Mouse (Mus musculus): ENCODE results near the gene H2afx.
"Not testable (repeated sequence)": the region's sequence is repeated elsewhere in the genome, so short reads cannot be mapped to it uniquely, and the experiment has no call there.

The H2afx gene

GRCm38 (mm10) chr9:44334396-44335330, at the start of gene H2afx:
Gene H2afx, plus strand, starts transcription at chr9:44334694.
- DNase-seq: peak; percentile 98 to 99

GRCm38 (mm10) chr9:44286256-44286850, 48.1 kb upstream of the H2afx start:
- no peak for DNase-seq

DNA sequence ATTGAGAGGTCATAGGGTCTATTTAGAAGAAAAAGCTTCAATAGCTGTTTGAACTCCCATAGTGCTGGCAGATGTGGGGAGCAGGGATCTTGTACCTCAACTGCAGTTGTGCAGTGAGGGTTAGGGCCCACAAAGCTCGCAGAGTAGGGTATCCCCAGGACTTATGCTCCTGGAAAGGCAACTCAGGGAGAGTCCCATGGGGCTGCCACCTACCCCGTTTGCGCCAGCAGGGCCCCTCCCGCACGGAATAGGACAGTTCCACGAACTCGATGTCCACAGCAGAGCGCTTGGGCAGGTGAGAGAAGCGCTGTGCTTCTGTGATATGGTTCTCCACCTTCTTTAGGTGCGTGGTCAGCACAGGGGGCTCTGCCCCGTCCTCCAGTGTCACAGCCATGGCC, 47.5 kb upstream of the H2afx start:
- DNase-seq: peak in 1 of 2 experiments; percentile 47

DNA sequence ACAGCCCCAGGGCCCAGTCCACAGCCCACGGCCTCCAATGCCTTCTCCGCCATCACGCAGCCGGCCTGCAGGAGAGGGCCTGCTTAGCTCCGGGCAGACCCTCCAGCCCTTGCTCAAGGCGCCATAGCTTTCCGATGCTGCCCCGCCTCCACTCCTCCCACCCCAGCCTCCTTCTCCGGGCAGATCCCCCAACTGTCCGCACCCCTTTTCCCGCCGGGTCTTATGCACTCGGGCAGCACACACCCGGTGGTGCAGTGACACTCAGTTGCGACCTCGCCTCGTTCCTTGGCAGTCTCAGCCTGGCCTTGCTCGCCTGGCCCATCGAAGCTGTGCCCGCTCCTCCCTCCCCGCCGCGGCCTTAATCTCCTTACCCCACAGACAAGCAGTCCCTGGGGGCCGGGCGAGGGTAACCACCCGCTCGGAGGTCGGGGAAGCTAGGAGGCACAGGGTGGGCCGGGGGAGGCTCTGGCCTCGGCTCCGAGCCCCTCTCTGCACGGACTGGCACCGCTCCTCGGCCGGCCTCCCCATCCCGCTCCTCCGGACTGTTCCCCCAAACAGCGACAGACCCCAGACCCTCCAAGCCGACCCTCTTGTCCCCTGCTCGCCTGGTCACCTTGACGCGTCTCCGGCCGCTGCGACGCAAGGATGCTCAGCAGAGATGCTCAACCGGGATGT, 47.0 kb upstream of the H2afx start:
- DNase-seq: peak; percentile 61 to 69

DNA sequence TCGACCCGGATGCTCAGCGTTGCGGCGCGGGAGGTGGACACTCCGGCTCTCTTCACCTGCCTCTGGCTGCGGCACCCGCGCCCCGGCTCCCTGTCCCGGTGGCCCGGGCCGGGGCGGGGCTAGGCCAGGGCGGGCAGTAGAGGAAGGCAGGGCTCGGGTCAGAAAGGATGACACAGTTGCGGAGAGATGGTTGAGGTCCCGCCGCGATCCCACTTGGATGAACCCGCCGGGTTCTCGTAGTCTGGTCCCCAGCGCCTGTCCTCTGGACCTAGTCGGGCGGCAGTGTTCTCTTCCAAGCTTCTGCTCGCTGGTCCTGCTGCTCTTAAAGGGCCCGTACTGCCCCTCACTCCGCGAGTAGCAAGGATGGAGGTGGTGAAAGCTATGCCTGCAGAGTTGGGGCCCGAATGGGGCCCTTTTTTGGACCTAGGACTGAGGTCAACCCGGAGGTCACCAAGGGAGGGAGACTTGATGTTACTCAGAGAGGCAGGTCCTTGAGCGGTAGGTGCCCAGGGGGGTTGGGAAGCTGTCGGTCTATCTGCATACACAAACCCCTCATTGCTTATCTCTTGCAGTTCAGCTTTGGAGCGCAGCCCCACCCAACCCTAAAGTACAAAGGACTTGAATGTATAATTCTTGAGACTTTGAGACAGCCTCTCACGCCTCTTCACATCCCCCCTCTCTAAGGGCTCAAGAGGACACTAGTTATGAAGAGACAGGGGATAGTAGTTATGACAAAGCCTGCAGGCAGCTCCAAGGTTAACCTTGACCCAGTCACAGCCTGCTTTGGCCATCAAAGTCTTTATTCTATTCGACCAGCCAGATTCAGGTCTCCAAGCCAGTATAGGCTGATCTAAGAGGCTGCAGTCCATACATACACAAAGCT, 46.2 kb upstream of the H2afx start, which contains the start of gene Abcg4:
Gene Abcg4 (minus strand): TSS at position 540 of the 883 bp plus-strand sequence.
- peak; percentile 77 to 80 for DNase-seq

GRCm38 (mm10) chr9:44288959-44289291, 45.6 kb upstream of the H2afx start:
- DNase-seq: peak; percentile 42 to 53

- DNase-seq: peak; percentile 56 to 75
Observed at GRCm38 (mm10) chr9:44292490-44292889, 42.0 kb upstream of the H2afx start.

DNA sequence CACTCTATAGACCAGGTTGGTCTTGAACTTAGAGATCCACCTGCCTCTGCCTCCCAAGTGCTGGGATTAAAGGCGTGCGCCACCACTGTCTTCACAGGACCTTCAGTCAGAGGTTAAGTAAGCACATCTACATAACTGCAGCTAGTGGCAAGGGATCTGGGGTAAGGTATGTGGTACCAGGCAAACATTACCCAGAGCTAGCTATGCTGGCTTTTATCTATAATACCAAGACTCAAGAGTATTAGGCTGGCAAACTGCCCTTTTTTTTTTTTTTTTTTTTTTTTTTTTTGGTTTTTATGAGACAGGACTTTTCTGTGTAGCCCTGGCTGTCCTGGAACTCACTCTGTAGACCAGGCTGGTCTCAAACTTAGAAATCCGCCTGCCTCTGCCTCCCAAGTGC, 34.5 kb upstream of the H2afx start:
- not testable (repeated sequence) for DNase-seq

GRCm38 (mm10) chr9:44305466-44306079, 28.9 kb upstream of the H2afx start, which contains the start of gene Hinfp:
Gene Hinfp, minus strand, starts transcription at chr9:44305671.
- peak; percentile 95 to 97 for DNase-seq

GRCm38 (mm10) chr9:44306532-44306931, 28.0 kb upstream of the H2afx start:
- no peak for DNase-seq

- DNase-seq: no peak
Observed at GRCm38 (mm10) chr9:44307248-44307647, 27.2 kb upstream of the H2afx start.

GRCm38 (mm10) chr9:44309756-44310155, 24.7 kb upstream of the H2afx start:
- DNase-seq: no peak

GRCm38 (mm10) chr9:44310750-44311135, 23.8 kb upstream of the H2afx start:
- DNase-seq: no peak

DNA sequence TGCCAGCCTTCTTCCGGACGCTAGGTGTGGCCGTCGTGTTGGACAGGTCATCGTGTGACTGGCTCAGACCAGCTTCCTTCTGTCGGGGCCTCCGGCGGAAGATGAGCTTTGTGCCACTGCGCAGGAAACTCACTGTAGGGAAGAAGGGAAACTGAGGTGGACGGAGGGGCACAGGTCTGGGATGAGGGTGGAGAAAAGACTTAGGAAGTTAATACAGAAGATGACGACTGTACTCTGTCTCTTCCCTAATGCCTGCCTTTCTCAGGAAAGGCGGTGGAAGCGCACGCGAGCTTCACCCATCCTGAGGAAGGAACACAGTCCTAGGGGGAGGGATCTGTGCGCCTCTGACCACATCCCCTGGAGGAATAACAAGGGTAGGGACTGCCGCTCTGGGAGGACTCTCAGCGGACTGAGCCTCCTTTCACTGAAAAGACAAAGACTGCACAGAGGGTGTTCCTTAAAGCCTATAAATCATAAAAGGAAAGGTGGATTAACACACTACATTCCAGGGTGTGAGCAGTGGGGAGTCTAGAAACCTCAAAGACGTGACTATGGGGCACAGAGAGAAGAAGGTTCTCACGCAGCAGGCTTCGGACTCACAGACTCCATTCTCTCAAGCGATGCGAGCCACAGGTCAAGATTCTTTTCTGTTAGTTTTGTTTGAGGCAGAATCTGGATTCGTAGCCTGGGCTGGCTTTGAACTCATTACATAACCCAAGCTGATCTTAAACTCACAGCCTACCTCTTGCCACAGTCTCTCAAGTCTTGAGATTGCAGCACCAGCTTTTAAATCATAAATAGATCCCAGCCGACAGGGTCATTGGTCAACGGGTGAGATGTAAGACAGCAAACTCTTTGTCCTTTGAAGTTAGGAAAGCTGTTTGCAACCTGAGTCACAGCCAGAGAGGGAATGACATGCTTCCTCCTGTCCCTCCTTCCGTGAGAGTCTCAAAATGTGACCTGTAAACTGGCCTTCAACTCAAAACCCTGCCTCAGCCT, 23.1 kb upstream of the H2afx start:
- no peak for DNase-seq

GRCm38 (mm10) chr9:44313476-44314256, 20.8 kb upstream of the H2afx start:
- peak; percentile 64 to 78 for DNase-seq

- no peak for DNase-seq
Observed at GRCm38 (mm10) chr9:44314257-44314547, 20.3 kb upstream of the H2afx start.

GRCm38 (mm10) chr9:44314910-44315309, 19.6 kb upstream of the H2afx start:
- DNase-seq: no peak

- DNase-seq: peak in 1 of 2 experiments; percentile 24
Observed at GRCm38 (mm10) chr9:44317452-44317851, 17.0 kb upstream of the H2afx start.

- DNase-seq: no peak
Observed at GRCm38 (mm10) chr9:44318076-44318825, 16.2 kb upstream of the H2afx start.

- DNase-seq: no peak
Observed at GRCm38 (mm10) chr9:44318826-44319095, 15.7 kb upstream of the H2afx start.

Measured in cerebellum, postnatal 25 days (tissue).